In the genomic region with DNA sequence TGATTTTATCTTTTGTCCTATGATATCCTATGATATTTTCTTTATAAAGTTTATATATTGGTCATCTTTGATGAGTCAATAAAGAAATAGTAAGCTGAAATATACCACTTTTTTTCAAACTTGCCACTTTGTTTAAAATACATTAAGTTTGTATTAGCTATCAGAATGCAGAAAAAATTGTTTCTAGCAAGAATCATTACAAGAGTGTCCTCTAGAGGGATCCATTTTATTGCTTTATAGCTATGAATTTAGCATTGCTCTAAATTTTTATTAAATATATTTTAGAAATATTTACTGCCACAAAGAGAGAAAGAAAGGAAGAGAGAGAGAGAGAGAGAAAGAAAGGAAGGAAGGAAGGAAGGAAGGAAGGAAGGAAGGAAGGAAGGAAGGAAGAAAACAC, we compare ENCODE assay signal across 16 mouse cellular contexts.
"Had no signal": no experiment of that assay in that cellular context is flagged by ENCODE, and none has a peak within 500 bp of the region (broad histone marks: within the 10 kb centered on the region; RNA-seq: fewer than 3 reads in every experiment).

No protein-coding gene starts in this region.

- H3K27ac ChIP-seq: intestine, embryonic 15.5 days; limb, embryonic 12.5 days; liver, embryonic 13.5 days; neural tube, embryonic 15.5 days had no signal

- ATAC-seq: intestine, embryonic 15.5 days; lung, postnatal 0 days had no signal

- H3K27me3 ChIP-seq: intestine, embryonic 15.5 days; limb, embryonic 12.5 days; liver, embryonic 13.5 days; neural tube, embryonic 15.5 days had no signal

- H3K4me1 ChIP-seq: intestine, embryonic 15.5 days; limb, embryonic 12.5 days; liver, embryonic 13.5 days; neural tube, embryonic 15.5 days had no signal

- H3K4me2 ChIP-seq: intestine, embryonic 15.5 days; limb, embryonic 12.5 days; liver, embryonic 13.5 days; midbrain, embryonic 11.5 days; neural tube, embryonic 15.5 days had no signal

- H3K4me3 ChIP-seq: intestine, embryonic 15.5 days; limb, embryonic 12.5 days; liver, embryonic 13.5 days; myocyte; neural tube, embryonic 15.5 days had no signal

- H3K9me3 ChIP-seq: intestine, embryonic 15.5 days; limb, embryonic 12.5 days; liver, embryonic 13.5 days; neural tube, embryonic 15.5 days had no signal

- DNase-seq: kidney, adult 8-10 months; kidney, postnatal 4 days; liver; liver, embryonic 13.5 days; lung, adult 18-20 months; lung, postnatal 4 days; right cerebral cortex, postnatal 4 days; spleen, adult 18-20 months; thymus, adult 2 months; thymus, postnatal 25 days had no signal

- H3K9ac ChIP-seq: intestine, embryonic 15.5 days; limb, embryonic 12.5 days; liver, embryonic 13.5 days; neural tube, embryonic 15.5 days had no signal

- H3K36me3 ChIP-seq: intestine, embryonic 15.5 days; limb, embryonic 12.5 days; liver, embryonic 13.5 days; neural tube, embryonic 15.5 days had no signal
